Mouse (Mus musculus) neural tube, embryonic 14.5 days (tissue): ENCODE data around the gene Nhej1. TPM values are rescaled to one million over a fixed set of nuclear protein-coding genes. Genes with fewer than 3 reads are reported as not detected.

Experiments
- ATAC-seq: fragments of 200-750 bp; cut with Nextera tagmentation; 2 replicates; pipeline ENCODE4 v1.8.0; 2017; ENCODE audit warnings: low read depth, mild to moderate bottlenecking, moderate TSS enrichment, moderate library complexity
- H3K27ac ChIP-seq: fragments of 300-500 bp; sonication (generic); 2 replicates; pipeline ENCODE4 v1.5.1; 2014; ENCODE audit warnings: low read depth, mild to moderate bottlenecking, control low read depth, low read length, moderate library complexity, mixed read lengths
- H3K27me3 ChIP-seq: fragments of 300-500 bp; sonication (generic); 2 replicates; pipeline ENCODE4 v1.6.1; 2014; ENCODE audit warnings: low read length; ENCODE audit not compliant: control insufficient read depth, insufficient read depth
- H3K36me3 ChIP-seq: fragments of 300-500 bp; sonication (generic); 2 replicates; pipeline ENCODE4 v1.6.1; 2014; ENCODE audit warnings: low read length, mixed read lengths; ENCODE audit not compliant: control insufficient read depth, insufficient read depth
- H3K4me1 ChIP-seq: fragments of 300-500 bp; sonication (generic); 2 replicates; pipeline ENCODE4 v1.6.1; 2014; ENCODE audit warnings: low read length; ENCODE audit not compliant: control insufficient read depth, insufficient read depth
- H3K4me2 ChIP-seq: fragments of 300-500 bp; sonication (generic); 2 replicates; pipeline ENCODE4 v1.6.1; 2014; ENCODE audit warnings: mild to moderate bottlenecking, low read depth, low read length, control low read depth
- H3K4me3 ChIP-seq: fragments of 300-500 bp; sonication (generic); 2 replicates; pipeline ENCODE4 v1.5.1; 2014; ENCODE audit warnings: low read depth, low read length, control low read depth, mixed read lengths
- H3K9ac ChIP-seq: fragments of 300-500 bp; sonication (generic); replicated peaks from 2 replicates; pipeline ENCODE4 v1.6.1; 2014; ENCODE audit warnings: low read depth, mild to moderate bottlenecking, control low read depth, low read length, mixed read lengths
- H3K9me3 ChIP-seq: fragments of 300-500 bp; sonication (generic); 2 replicates; pipeline ENCODE4 v1.6.1; 2016; ENCODE audit warnings: low read length; ENCODE audit not compliant: control insufficient read depth
- WGBS: fragments of 180-500 bp; shearing (Covaris S2); extraction: QIAGEN DNeasy Blood & Tissue Kit; methylation state at CpG from one replicate; pipeline ENCODE4 v1.1.7; 2014; 5-methylcytosine and 5-hydroxymethylcytosine counted together
- polyA plus RNA-seq: library from polyadenylated mRNA; unstranded; fragments of >200 nt; fragmentation: Nextera tagmentation; extraction: Ambion mirVana; gene quantifications from 2 replicates; pipeline ENCODE4 v1.2.1, GENCODE M21; 2014

Nhej1 gene
- polyA plus RNA-seq, result 6.1 and 7.4 TPM in 2 replicates

DNA sequence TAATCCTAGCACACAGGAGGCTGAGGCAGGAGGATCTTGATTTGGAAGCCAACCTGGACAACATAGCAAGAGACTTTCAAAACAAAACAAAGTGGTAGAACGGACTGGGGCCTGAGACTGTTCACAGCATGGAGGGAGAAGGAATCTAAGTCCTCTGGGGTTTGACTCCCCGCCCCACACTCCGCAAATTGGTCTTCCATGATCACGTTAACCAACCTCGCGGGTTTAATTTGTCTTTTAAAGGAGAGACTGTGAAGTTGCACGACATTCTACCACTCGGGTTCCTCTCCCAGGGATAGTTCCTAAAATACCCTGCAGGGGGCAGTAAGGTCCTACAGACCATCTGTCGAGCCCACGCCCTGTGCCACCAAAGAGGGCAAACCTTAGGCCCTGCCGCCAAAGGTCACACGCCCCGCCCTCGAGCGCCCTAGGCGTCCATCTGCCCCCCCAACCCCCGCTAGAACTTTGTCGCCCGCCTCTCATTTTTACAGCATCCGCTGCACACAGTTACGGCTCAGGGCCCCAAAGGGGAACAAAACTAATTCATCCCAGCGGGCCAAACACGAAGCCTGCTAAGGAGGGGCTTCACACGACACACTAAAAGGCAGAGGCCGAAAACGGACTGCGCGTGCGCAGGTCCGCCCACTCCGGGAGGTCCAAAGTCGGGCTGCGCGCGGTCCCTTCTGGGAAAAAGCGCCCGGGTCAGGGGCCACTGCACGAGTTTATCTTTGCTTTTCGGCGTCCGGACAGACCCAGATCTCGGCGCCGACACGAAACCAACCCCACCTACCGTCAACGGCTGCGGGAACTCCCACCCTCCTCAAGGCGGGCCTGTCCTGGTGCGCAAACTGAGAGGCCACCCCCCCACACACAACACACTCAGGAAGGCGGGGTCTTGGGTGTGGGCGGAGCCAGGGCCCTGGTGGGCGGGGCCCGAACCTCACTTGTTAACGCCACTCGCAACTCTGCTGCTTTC, at the start of gene Nhej1:
TSS of gene Nhej1 (minus strand) at position 855 of the 976 bp plus-strand sequence.
- H3K27ac ChIP-seq, result peak within 1 kb of the TSS; percentile 86
- H3K9ac ChIP-seq, result peak within 1 kb of the TSS; percentile 55
- no peaks in the 10 kb centered on the region for H3K36me3 ChIP-seq
- WGBS, result 1% methylated on average over 56 of the region's 56 CpGs
- no peaks in the 10 kb centered on the region for H3K9me3 ChIP-seq
- no peaks in the 10 kb centered on the region for H3K4me1 ChIP-seq
- H3K4me3 ChIP-seq, result peak within 1 kb of the TSS; percentile 55
- ATAC-seq, result peak; percentile 94
- peak within 1 kb of the TSS; percentile 51 for H3K4me2 ChIP-seq
- no peaks in the 10 kb centered on the region for H3K27me3 ChIP-seq

DNA sequence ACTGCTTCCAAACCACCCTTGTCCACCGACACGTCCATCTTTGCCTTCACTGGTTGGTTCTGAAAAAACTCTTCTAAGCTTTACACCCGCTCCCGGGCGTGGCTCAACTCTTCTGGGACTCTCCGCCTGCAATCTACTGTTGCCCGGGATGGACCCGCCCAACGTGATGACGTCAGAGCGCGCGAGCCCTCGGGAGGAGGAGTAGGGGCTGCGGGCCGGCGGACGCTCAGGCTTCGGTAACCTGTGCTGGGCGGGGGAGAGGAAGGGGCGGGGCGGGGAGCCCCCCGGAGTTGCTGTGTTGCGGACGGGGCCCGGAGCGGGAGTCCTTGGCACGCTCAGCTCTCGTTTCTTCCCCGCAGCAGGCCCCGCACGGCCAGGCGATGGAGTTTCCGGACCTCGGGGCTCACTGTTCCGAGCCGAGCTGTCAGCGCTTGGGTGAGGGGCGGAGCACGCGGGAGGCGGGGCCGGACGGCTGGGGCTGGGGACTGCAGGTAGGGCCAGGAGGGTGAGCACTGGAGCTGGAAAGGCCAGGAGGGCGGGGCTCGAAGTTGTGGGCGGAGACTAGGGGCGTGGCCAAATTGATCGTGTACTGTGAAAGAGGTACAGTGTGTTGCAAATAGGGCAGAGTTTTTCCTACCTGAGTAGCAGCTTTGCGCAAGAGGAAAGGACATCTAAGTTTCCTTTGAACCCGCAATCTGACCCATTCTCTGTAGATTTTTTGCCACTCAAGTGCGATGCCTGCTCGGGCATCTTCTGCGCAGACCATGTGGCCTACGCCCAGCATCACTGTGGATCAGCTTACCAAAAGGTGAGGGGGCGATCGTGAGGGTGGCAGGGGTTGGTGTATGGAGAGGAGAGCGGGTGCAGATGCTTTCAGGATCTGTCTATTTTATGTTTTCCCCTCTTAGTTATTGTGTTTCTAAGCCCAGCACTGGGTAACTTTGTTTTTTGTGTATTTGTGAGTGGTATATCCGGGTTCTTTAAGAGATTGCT, 43.8 kb upstream of the Nhej1 start, which contains the start of gene Zfand2b:
TSS of gene Zfand2b (plus strand) at position 175 of the 993 bp plus-strand sequence.
- Histone ChIP-seq H3K4me2 (peak within 1 kb of the TSS; percentile 59), H3K4me1 (peaks cover 6% of the 10 kb centered on the region; the same call in 1 of the 2 replicates), H3K9ac (peak within 1 kb of the TSS; percentile 58), H3K36me3 (peaks cover 20% of the 10 kb centered on the region), H3K27me3 (no peaks in the 10 kb centered on the region), H3K27ac (peak within 1 kb of the TSS; percentile 81), H3K4me3 (peak within 1 kb of the TSS; percentile 67), H3K9me3 (no peaks in the 10 kb centered on the region)
- peak; percentile 97 for ATAC-seq
- 1% methylated on average over 57 of the region's 59 CpGs for WGBS

DNA sequence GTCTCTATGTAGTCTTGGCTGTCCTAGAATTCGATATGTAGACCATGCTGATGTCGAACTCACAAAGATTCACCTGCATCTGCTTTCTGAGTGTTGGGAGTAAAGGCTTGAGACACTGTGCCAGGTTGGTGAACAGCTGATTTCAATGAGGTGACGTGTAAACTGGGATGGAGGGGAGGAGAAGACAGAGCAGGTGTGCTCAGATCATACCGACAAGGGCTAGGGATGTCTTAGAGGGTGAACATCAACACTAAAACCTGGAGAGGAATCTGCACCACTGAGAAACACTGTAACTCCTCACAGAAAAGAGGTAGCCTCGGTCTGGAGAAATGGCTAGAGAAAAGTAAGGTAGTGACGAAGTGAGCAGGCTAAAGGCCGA, 43.1 kb upstream of the Nhej1 start:
- H3K9ac ChIP-seq, result peak overlapping the region; percentile 1; the same call in 1 of the 2 replicates
- WGBS, result 11% methylated on average over 7 of the region's 7 CpGs
- H3K27me3 ChIP-seq, result no peaks in the 10 kb centered on the region
- no peak overlapping the region; the same call in 1 of the 2 replicates for H3K27ac ChIP-seq
- H3K4me2 ChIP-seq, result peak overlapping the region; percentile 59
- peak; percentile 35; the same call in 1 of the 2 replicates for ATAC-seq
- peaks cover 14% of the 10 kb centered on the region for H3K36me3 ChIP-seq
- H3K4me3 ChIP-seq, result peak overlapping the region; percentile 67
- peaks cover 6% of the 10 kb centered on the region; the same call in 1 of the 2 replicates for H3K4me1 ChIP-seq
- no peaks in the 10 kb centered on the region for H3K9me3 ChIP-seq

DNA sequence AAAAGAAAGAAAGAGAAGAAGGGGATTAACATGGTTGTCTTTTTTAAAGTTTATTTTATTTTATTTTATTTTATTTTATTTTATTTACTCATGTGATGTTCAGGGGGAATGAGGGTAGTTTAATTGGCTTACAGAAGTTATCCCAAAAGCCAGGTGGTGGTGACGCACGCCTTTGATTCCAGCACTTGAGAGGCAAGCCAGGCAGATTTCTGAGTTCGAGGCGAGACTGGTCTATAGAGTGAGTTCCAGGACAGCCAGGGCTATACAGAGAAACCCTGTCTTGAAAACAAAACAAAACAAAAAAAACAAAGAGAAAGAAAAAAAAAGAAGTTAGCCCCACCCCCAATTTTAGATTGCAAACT, 35.2 kb upstream of the Nhej1 start:
- Histone ChIP-seq H3K4me1 (no peaks in the 10 kb centered on the region), H3K9ac (no peak overlapping the region), H3K4me3 (no peak overlapping the region), H3K27ac (no peak overlapping the region), H3K36me3 (no peaks in the 10 kb centered on the region), H3K27me3 (no peaks in the 10 kb centered on the region), H3K4me2 (no peak overlapping the region), H3K9me3 (no peaks in the 10 kb centered on the region)
- ATAC-seq, result no peak
- 94% methylated on average over 4 of the region's 4 CpGs for WGBS

DNA sequence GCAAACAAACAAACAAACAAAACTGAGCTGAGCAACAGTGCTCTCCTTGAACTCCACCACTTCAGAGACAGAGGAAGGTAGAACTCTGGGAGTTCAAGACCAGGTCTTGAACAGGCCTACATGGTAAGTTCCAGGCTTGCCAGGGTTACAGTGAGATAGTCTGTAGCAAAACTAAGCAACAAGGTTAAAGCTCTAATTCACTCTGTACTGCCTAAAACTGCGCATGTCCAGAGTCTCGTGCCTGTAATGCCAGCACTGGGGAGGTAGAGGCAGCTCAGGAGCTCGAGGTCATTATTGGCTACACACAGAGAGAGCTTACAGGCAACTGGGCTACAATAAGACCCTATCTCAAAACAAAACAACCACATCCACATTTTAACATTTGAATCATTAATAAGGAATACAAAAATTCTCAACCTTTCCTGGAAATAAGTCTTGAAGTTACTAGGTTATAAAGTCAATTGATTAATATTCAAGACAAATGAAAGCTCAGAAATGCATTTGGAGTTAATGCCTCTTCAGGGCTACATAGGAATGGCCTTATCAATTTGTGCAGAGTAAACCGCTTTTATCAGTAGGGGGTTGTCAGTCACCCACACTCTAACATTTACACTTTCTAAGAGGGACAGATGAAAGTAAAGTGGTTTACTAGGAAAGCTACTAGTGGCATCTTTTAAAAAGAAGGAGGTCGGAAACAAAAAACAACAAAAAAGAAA, 34.7 kb upstream of the Nhej1 start:
- no peak overlapping the region for H3K9ac ChIP-seq
- WGBS, result 76% methylated on average over 5 of the region's 5 CpGs
- no peaks in the 10 kb centered on the region for H3K36me3 ChIP-seq
- no peaks in the 10 kb centered on the region for H3K4me1 ChIP-seq
- no peak overlapping the region for H3K4me3 ChIP-seq
- no peaks in the 10 kb centered on the region for H3K9me3 ChIP-seq
- no peak overlapping the region for H3K4me2 ChIP-seq
- no peak for ATAC-seq
- H3K27ac ChIP-seq, result no peak overlapping the region
- no peaks in the 10 kb centered on the region for H3K27me3 ChIP-seq

DNA sequence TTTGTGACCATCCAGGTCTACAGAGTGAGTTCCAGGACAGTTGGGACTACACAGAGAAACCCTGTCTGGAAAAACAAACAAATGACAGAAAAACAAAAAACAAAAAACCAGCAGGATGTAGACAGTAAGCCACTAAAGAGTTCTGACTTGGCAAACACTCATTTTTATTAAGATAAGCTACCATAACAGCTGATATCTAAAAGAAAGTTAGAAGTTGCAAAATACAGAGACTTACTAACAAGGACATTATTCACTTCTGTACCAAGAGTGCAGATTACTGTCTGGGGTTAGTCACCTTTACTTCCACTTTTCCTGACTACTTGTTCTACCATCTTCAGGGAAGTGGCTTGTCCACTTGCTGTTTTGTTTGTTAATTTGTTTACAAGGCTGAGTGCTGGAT, 34.0 kb upstream of the Nhej1 start:
- H3K9me3 ChIP-seq, result no peaks in the 10 kb centered on the region
- H3K4me1 ChIP-seq, result no peaks in the 10 kb centered on the region
- no peak overlapping the region for H3K4me2 ChIP-seq
- H3K36me3 ChIP-seq, result no peaks in the 10 kb centered on the region
- no peak for ATAC-seq
- no peaks in the 10 kb centered on the region for H3K27me3 ChIP-seq
- no peak overlapping the region for H3K4me3 ChIP-seq
- no peak overlapping the region for H3K9ac ChIP-seq
- no peak overlapping the region for H3K27ac ChIP-seq

DNA sequence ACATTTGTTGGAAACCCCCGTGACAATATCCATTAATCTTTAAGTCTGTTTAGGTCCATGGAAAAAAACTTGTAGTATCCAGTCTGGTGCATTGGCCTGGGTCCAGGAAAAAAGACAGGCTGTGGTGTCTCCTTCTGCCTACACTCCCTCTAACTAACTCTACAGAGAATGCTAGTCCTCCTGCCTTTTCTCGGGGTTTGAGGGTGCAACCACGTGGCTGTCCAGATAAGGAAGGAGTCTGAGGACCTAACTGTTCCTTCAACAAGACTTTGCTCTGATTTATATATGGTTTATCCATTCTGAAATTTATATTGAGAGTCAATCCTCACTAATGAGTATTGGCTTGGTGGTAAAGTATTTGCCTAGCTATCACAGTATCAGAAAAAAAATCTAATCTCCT, 30.8 kb upstream of the Nhej1 start:
- 76% methylated on average over 3 of the region's 3 CpGs for WGBS
- no peak for ATAC-seq
- Histone ChIP-seq H3K36me3 (no peaks in the 10 kb centered on the region), H3K27ac (no peak overlapping the region), H3K4me3 (no peak overlapping the region), H3K27me3 (no peaks in the 10 kb centered on the region), H3K9ac (no peak overlapping the region), H3K4me1 (no peaks in the 10 kb centered on the region), H3K4me2 (no peak overlapping the region), H3K9me3 (no peaks in the 10 kb centered on the region)

DNA sequence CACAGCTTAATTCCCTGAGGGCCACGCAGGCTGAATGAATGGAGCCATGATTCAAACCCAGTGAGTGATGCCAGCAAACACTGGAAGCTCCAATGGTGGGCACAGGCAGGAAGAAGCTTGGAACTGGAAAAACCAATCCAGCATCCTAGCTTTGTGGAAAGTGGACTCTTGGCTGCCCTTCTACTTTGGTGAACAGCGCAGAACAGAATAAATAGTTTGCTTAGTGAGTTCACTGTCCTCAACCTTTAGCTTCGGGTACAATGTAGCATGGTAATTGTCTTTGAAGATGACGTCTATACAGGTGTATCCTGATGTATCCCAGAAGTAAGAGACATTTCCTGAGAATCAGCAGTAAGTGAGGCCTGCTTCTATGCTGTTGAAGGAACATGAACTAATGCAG, 23.7 kb upstream of the Nhej1 start:
- ATAC-seq, result no peak
- Histone ChIP-seq H3K27me3 (no peaks in the 10 kb centered on the region), H3K9ac (no peak overlapping the region), H3K9me3 (no peaks in the 10 kb centered on the region), H3K4me3 (no peak overlapping the region), H3K4me2 (no peak overlapping the region), H3K27ac (no peak overlapping the region), H3K36me3 (peaks cover 27% of the 10 kb centered on the region), H3K4me1 (peaks cover 5% of the 10 kb centered on the region)
- 89% methylated on average over 4 of the region's 4 CpGs for WGBS
